Mouse (Mus musculus) skeletal muscle tissue, adult 2 months (tissue): ENCODE measurements around the gene Pbx3.

Experiments used
- DNase-seq: peaks from one replicate; pipeline ENCODE4 v3.0.0-alpha.2; 2012; ENCODE audit warnings: low read depth, low spot score

Gene Pbx3

DNA sequence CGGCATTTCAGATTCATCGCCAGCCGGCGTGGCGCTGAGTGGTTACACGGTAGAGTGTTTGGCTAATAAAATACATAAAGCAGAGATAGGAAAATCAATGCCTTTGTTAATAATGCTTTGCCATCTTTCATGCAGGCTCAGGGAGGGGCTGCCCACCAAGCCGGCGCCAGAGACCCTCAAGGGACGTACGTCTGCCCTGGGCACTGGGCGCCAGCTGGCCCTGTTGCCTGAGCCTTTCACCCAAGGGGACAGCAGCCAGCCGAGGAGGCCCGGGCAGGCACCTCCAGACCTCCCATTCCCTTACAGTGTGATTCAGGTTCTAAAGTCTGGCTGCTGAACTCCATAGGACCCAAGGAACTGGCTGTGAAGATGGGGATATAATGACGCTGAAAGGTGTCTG, 225.5 kb downstream of the Pbx3 start:
- no peak for DNase-seq

GRCm38 (mm10) chr2:34147036-34147435, 225.9 kb downstream of the Pbx3 start:
- peak; percentile 26 for DNase-seq

DNA sequence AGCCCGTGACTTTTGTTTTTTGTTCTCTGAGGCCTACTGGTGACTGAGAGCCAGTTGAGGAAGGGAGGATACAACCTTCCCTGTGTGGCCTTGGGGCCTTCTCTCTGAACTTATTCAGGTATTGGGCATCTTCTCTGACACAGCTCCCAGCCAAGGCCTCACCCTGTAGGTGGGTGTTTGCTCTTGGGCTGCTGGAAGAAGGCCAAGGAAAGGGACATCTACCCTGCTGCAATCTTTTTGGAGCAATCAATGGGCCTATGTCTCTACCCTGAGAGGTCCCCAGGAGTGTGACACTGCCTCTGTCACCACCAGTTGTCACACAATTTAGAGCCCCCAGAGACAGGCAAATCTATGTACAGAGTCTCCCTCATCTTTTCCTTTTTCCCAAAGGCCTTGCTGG, 226.5 kb downstream of the Pbx3 start:
- no peak for DNase-seq

DNA sequence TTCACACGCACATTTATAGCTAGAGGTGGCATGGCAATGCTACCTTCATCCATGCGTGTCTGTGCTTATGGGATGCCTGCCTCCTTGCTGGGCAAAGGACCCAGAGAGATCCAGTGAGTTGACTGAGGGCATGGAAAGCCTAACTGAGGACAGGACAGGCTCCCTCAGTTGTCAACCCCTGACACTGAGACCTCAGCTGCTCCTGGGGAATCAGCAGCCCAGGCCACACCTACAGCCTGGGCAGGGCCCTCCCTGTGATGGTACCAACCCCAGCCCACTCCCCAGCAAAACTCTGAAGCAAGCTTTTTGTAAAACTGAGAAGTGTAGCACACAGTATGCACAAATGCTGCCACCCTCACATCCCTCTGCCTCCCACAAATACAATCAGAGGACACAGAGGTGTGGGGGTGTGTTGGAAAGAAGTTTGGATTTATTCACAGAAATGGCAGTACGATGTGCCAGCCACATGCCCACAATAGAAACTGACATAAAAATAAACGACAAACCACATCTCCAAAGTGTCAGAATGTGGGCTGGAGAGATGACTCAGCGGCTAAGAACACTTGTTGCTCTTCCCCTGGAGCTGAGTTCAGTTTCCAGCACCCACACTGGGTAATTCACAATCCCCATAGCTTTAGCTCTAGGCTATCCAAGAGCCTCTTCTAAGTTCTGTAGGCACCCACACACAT, 233.3 kb downstream of the Pbx3 start:
- no peak for DNase-seq

GRCm38 (mm10) chr2:34135316-34135715, 237.6 kb downstream of the Pbx3 start:
- DNase-seq, result no peak

DNA sequence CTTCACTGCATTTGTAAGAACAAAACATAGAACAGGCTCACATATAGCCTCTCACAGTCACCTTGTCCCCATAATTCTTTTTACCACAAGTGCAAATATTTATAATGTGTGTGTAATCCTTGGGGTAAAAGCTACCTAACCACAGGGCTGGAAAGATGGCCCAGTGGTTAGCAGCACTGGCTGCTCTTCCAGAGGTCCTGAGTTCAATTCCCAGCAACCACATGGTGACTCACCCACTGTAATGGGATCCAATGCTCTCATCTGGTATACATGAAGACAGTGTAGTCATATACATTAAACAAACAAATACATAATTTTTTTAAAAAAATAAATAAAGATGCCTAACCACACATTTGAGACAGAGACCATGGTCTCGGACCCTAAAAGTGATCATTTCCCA, 240.2 kb downstream of the Pbx3 start:
- DNase-seq, result no peak

DNA sequence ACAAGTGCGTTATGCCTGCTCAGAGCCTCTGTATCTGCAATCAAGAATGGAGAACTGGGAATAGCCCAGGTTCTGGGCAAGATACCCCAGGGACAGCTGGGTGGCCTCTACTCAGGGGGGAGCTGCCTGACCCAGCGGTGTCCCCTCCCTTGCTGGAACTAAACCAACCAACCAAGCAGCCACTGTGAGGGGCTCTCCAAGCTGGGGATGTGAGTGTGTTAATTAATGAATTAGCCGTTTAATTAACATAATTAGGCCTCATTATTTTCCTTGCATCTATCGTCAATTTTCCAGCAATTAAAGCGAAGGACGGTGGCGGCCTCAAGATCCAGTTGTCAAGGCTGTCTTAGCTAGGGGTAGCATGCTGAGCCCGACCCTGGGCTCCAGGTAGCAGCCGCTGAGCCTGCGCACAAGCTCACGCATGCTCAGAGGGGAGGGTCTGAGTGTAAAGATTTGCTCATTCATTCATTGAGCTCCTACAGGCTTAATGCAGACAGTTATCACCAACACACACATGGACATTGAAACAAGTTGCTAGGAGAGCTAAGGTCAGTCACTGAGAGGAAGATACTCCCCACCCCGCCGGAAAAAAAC, 243.2 kb downstream of the Pbx3 start:
- DNase-seq, result no peak

DNA sequence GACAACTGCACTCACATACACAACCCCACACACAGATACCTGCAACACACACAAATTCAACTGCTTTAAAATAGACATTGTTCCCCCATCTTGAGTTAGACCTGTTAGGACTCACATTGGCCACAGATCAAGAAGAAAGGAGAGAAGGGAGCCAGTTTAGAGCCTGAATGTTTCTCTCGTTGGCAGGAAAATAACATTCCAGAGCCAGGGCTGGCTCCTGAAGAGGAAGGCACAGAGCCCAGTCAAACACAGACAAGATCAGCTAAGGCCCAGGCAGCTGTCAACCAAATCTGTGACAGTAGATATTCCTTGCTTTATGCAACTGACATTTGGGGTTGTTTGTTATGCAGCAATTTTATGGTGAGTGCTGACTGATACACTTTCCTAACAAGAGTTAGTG, 245.1 kb downstream of the Pbx3 start:
- no peak for DNase-seq

DNA sequence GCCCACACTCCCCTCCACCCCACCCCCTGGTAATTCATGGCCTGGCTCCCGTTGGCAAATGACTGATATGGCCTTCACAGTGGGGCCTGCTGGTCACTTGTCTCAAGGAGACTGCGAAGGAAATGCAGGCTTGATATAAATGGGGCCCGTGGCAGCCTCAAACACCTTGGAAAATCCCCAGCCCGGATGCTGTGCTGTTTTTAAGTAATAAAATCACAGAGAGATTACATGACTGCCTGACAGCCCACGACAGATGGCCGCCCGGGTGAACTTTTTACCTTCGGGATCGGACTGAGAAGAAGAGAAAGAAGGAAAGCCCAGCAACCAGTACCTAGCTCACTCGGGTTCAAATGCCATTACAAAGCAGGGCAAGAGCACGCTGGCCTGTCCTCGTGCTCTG, 249.0 kb downstream of the Pbx3 start:
- no peak for DNase-seq
